Mouse (Mus musculus): ENCODE data around the gene 0610030E20Rik.

- TF ChIP-seq POLR2A (IDR thresholded peaks at IDR 0.05; ENCODE audit: borderline replicate concordance, control insufficient read depth, low read depth, low read length) (no peak), CTCF (IDR thresholded peaks at IDR 0.05; ENCODE audit: control insufficient read depth, insufficient read depth, low read length) (no peak)
Measured at GRCm38 (mm10) chr6:72330133-72330532, 17.0 kb upstream of the 0610030E20Rik start.
